Mouse (Mus musculus) cerebellum, adult 9-10 months (tissue): ENCODE data around the gene Spef2.
"Not testable (repeated sequence)": the region's sequence is repeated elsewhere in the genome, so short reads cannot be mapped to it uniquely, and the experiment has no call there.

Experiments used
- DNase-seq: peaks from one replicate; pipeline ENCODE4 v3.0.0; 2022

Gene Spef2

GRCm38 (mm10) chr15:9664948-9665347 lies 83.7 kb downstream of the Spef2 start:
- not testable (repeated sequence) for DNase-seq

DNA sequence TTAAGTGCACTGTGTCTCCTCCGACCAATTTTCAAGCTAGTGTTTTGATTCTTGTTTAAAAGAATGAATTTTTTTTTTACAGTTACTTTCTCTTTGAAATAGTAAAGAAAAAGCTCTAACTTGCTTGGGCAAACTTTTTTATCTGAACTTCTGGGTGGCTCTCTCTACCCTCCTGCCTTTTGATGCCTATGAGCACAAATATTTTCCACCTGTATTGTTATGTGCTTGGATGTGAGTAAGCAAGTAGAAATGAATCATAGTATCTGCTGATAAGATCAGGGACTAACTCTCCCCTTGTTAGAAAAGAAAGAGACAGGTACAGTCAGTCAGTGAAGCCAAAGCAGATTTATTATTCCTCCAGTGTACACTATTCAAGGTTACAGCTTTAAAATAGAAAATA lies 87.5 kb downstream of the Spef2 start:
- no peak for DNase-seq

DNA sequence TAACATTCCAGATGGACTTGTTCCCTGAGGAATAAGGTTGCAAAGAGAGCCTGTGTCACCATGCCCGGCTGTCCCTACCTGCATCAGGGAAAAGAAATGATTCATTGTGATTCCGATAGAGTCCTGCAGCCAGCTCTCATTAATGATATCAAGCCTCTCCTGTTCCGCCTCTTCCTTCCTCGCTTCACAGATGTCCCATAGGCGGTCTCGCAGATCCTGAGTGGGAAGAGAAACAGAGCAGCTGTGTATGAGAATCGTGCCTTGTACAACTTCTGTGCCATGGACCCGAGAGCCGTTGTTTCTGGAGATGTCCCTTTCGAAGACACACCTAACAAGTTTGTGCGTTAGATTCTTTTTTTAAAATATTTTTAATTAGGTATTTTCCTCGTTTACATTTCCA lies 114.2 kb downstream of the Spef2 start:
- no peak for DNase-seq

DNA sequence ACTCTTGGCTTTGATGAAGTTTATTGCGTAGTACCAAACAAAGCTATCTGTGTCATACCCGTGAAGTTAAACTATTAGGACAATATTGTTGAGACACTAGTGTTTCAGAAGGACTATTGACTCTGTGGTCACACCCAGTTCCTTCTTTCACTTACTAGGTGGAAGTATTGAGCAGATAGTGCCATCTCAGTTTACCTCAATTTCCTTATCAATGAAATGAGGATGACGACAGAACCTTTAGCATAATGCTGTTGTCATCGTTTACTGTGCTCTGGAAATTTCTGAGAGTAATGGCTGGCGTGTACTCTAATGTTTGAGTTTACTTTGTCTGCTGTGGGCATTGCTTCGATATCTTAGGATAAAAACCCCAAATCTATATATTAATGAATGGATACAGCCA lies 117.0 kb downstream of the Spef2 start:
- no peak for DNase-seq

DNA sequence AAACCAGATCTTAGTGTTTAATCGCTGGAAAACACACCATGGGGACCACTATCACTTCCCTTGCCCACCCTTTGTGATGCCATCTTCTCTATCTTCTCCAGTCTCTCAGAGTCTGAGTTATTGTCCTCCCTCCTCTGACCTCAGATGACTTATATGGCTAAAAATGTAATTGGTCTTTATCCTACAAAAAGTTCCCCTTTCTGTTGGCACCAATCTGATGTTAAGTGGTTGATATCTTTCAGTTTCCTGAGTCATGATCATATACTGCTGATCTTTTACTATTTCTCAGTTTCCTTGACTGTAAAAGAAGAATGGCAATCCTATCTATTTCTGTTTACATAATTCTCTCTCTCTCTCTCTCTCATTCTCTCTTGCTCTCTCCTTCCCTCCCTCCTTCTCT lies 119.0 kb downstream of the Spef2 start:
- DNase-seq: no peak

DNA sequence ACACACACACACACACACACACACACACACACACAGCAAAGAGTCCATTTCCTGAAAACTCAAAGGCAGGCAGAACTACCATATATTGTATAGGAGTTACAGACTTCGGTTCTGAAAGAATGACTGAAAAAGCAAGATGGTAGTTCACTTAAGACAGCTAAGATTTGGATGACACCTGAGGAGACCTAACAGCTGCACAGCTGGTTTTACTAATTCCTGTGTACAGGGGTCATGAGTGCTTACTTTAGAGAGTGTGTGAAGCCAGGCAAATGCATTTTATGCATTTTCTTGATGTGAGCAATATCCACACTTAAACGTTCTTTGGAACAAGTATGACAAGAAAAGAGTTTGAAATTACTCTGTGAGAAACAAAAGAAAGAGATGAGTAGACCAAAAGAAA lies 124.0 kb downstream of the Spef2 start:
- no peak for DNase-seq

DNA sequence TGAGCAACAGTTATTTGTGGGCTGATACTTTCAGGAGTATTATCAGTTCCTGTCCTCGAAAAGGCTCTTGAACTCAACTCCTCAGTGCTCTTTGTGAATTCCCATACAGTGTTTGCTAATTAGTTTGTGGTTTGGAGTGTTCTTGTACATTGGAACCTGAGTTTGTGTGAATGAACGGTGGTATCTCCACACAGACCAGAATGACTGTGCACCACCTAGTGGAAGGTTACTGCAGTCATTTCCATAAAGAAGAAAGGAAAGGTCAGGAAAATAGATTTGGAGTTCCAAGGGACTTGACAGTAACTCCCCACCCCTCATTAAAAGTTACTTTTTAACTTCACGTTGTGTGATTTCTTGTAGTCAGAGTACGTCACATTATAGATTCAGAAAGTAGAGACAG lies 140.5 kb downstream of the Spef2 start:
- no peak for DNase-seq

GRCm38 (mm10) chr15:9600088-9600455 lies 148.6 kb downstream of the Spef2 start:
- DNase-seq: no peak

- DNase-seq: no peak
These were observed 149.1 kb downstream of the Spef2 start for GRCm38 (mm10) chr15:9599382-9600087.

DNA sequence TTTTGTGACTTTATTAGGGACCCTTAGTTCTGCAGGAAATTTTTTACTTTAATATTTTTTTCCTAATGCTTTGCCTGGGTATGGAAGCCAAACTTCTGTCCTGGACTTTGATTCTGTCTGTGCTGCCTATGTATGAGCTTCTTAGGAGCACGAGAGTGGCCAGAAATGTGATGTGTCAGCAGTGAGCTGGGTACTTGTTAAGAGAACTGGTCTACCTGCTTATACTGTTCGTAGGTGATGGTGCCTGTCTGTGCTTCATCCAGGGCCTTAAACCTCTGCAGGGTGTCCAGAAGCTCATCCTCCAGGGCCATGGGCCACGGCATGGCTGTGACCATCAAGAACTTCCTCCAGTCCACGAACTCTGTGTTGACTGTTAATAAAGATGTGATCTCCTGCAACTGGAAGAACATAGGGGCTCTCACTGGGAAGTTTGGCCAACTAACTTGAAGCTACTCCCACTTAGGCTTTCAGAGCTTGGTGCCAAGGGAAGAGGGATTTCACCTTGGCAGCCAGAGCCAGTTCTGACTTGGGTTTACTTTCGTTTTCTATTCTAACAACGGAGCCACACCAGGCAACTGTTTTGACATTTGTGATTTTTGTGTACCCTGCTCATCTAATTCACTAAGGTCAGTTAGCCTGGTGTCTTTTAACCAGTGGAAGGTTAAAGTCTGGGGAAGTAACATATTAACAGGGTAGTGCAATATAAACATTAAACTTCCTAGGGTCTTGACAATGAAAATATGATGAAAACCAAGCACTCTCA lies 152.2 kb downstream of the Spef2 start:
- DNase-seq: no peak

GRCm38 (mm10) chr15:9589939-9590338 lies 158.7 kb downstream of the Spef2 start:
- no peak for DNase-seq

DNA sequence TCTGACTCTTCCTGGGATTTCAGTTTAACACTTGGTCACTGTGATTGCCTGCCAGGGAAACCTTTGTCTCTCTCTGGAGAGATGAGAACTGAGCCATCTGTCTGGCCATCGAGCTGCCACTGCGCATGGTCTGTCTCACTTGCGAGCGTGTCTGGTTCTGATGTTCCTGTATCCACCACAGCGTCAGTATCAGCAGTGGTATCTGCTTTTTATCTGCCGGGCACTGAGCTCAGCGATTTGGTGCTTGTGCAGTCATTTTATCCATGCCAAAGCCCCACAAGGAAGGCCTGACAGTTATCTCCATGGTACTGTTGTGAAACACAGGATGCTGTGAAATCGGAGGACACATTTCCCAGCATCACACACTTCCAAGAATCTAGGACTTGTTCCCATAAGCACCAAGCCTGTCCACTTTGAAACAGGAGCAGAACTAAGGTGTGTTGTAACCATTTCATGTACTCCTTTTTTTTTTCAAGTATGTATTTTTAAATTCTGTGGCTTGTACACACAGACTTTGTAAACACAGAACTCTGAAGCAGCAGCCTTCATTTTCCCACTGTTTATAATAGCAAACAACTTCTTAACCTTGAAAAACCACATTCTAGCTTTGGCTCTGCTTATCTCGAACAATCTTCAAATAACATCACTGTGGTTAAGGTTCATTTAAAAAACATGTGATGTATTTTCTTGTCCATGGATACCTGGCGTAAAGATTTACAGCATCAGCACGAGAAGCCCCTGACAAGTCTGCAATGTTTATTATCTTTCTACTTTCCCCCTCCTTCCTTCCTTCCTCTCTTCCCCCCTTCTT lies 168.0 kb downstream of the Spef2 start:
- DNase-seq: no peak

GRCm38 (mm10) chr15:9577303-9577702 lies 171.4 kb downstream of the Spef2 start:
- no peak for DNase-seq

- DNase-seq: no peak
These were observed 173.9 kb downstream of the Spef2 start for GRCm38 (mm10) chr15:9574796-9575195.

DNA sequence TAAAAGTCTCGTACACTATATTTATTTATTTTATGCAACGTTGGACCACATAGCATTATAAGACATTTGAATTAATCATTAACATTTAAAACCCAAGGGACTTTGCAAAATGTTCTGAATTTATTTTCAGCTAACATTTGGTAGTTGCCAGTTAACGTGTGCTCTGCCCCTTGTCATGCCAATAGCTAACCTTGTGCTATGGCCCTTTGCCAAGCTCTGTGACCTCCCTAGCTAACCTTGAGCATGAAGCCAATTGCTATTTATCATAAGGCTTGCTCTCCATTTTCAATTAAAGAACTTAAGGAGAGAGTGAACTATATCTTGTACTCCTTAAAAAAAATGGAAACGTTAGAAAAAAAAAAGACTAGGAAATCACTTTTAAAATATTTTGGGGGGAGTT lies 175.3 kb downstream of the Spef2 start:
- no peak for DNase-seq

- DNase-seq: no peak
These were observed 176.0 kb downstream of the Spef2 start for GRCm38 (mm10) chr15:9572664-9573063.

GRCm38 (mm10) chr15:9571896-9572295 lies 176.8 kb downstream of the Spef2 start:
- no peak for DNase-seq

DNA sequence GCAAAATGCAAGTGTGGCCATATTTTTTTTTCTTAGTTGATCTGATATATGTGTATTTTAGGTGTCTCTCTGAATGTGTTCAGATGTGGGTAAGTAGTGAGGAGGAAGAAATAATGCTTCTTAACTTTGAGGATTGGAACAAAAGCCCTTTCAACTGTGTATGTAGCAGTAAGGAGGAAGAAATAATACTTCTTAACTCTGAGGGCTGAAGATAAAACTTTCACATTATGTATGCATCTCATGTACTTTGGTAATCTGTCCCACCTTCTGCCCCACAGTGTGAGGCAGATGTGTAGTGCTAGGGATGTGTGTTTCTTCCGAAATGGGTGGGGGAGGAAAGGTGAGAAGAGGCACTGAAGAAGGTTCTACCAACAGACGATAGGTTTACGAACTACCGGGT lies 181.4 kb downstream of the Spef2 start:
- no peak for DNase-seq

DNA sequence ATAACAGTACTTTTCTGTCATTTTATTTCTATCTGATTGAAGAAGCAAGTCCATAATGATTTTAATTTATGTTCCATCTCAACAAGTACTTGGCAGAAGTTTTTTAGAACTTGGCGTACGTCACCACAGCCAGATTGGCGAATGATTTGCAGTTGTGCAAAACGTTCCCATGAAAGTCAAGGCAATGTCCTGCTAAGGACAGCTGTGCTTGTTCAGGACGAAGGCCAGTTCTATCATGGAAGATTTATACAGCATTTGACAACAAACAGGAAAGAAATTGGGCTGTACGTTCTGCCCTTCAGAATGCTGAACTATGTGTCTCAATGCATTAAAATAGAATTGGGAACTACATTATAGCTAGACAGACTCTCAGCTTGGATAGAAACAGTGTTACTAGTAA lies 183.3 kb downstream of the Spef2 start:
- DNase-seq: no peak

DNA sequence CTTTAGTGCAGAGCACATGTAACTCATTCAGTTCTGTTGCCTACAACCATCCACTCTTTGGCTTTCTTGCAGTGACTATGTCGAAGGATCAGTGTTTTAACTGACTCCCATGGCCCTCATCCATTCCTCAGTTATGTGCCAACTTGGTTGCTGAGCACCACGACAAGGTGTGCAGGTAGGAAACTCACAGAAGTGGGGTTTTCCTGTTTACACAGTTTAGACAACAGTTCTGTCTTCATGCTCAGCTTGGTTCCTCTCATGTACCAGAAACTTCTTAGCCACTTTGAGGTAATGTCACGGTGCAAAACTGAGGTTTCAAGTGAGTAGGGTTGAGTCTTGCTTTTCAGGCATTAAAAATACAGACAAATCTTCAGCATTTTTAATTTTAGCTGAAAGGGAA lies 184.5 kb downstream of the Spef2 start:
- no peak for DNase-seq

GRCm38 (mm10) chr15:9557264-9557663 lies 191.4 kb downstream of the Spef2 start:
- not testable (repeated sequence) for DNase-seq

DNA sequence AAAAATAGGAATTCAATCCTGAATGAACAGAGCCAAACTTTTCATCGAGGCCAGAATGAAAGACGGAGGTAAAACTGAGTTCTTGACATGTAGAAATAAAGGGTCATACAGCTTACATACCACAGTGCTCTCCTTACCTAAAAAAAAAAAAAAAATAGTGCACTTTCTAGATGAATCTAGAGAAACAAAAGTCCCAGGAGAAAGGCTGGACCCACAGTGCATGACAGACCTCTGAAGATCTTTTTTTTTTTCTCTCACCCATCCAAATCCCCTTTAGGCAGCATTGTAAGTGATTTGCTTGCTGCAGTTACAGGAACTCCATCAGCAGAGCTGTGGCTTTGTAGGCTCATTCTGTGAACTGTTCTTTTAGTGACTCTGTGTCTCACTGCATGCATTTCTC lies 199.7 kb downstream of the Spef2 start:
- DNase-seq: no peak

GRCm38 (mm10) chr15:9535200-9535599 lies 213.5 kb downstream of the Spef2 start:
- DNase-seq: no peak

GRCm38 (mm10) chr15:9533356-9533902 lies 215.2 kb downstream of the Spef2 start:
- DNase-seq: no peak
